Mouse (Mus musculus): ENCODE measurements around the gene Phlpp1.

GRCm38 (mm10) chr1:106280171-106280913 lies 108.8 kb downstream of the Phlpp1 start:
- no peak for TF ChIP-seq CTCF (IDR thresholded peaks at IDR 0.05; ENCODE audit: low read depth, low read length)
- TF ChIP-seq POLR2A (IDR thresholded peaks at IDR 0.05; ENCODE audit: borderline replicate concordance, low read depth, low read length): no peak

Data from bone marrow macrophage, adult 2 months (primary cell).